Mouse (Mus musculus) natural killer cell, adult 2 months (primary cell): ENCODE results near the gene Slc2a8.
"Not testable (repeated sequence)": the region's sequence is repeated elsewhere in the genome, so short reads cannot be mapped to it uniquely, and the experiment has no call there.

Source experiments
- DNase-seq, 2 experiments: peaks; one replicate each; pipeline ENCODE4 v3.0.0; 2022; ENCODE audit warnings: low spot score in 2 of 2

Slc2a8 gene

DNA sequence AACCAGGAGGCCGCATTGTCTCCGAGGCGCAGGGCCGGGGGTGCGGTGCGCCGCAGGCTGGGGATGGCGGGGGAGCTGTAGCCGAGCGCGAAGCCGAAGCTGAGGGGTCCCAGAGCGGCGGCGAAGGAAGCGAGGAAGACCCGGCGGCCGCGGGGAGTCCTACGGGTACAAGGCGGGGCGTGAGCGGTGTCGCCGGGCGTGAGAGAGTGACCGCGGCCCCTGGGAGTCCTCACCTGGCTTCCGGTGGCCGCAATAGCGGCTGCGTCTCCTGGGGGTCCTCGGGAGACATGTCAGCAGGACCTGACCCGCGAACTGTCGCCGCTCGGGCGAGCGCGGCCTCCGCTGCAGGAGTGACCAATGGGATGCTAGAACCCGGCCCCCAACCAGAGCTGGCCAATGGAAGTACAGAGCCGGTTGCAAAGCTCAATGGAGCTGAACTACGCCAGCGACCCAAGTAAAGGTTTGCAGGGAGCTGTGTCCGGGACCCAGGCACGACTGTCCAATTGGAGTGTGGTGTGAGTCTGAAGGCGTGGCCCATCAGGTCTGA, at the start of gene Slc2a8:
Gene Slc2a8, minus strand, starts transcription at position 359 of the 547 bp plus-strand sequence.
- DNase-seq, result peak; percentile 81 to 82

DNA sequence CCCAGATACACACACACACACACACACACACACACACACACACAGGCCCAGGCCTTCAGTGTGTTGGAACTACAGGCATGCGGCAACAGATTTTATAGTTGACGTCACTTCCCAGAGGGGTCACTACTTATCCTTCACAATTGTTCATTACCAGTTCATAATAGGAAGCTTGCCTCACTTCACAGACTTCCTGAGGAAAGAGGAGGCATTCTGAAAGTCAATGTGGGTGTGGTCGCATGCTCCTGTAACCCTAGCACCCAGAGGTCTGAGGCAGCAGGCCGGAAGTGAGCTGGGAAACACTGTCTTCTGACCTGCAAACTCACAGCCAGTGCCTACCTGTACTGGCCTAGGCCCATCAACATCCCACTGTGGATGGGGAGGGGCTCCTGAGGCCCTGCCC, 43.2 kb upstream of the Slc2a8 start:
- DNase-seq, result peak; percentile 16 to 32

DNA sequence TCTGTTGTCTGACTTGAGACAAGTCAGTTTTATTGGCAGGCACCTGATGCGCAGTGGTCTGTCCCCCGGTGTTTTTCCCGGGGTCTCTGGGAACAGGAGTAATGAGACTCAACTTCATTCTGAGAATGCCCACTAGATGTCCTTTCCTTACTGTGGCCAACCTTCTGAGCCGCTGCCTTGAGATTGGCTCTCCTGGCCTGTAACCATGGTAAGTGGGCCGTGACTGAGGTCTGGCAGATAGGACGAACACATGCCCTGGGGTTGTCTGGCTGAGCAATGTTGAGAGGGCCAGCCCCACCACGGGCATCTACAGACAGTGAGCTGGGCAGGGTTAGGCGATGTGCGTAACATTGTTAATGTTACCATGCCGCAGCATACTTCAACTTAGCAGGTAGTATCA, 42.7 kb upstream of the Slc2a8 start:
- no peak for DNase-seq

DNA sequence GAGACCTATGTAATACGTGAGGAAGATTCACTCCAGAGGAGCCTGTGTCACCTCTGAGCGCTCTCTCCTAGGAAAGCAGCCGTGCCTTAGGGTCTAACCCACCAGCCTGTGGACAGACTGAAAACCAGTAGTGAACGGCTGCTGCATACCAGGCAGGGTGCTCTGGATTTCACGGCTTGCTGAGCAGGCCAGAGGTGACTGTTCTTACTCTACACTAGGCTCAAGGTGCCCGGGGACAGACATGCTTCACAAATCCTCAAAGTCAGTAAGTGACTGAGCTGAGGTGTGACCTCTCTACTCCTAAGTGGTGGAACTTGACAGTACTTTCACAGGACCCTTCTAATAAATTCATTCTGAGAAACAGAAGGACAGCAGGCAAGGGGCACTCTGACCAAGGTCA, 41.0 kb upstream of the Slc2a8 start:
- no peak for DNase-seq

DNA sequence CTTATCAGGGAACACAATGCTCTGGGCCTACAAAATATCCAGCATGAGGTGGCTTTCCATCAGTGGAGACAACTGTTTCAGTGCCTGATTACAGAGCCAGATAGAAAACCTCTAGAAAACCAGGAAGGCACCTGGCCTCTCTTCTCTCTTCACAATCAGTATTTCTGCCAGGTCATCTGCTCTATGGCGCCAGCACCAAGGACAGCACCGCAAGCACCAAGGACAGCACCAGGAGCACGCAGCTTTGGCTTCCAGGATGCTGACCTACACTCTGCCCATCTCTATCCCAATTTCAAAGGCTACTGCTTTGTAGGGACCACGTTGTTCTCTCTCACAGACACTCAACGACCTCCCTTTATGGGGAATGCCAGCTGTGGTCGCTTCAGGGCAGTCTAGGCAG, 36.1 kb upstream of the Slc2a8 start:
- DNase-seq, result no peak

DNA sequence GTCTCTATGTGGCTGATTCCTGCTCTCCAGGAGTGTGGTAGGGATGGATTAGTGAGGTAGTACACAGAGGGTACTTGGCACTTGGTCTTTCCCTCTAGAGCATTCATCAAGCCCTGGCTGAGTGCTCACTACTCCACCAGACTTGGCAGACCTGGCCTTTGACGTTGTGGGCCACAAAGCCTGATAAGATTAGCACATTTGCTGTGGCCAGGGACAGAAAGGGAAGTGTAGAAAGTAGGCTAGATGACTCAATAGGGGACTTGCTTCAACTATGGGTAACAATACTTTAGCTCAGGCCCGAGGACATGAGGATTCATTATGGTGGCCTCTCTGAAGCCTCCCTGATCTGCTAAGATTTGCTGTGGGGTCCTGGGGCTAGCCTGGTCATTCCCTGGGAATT, 35.3 kb upstream of the Slc2a8 start:
- DNase-seq, result no peak

DNA sequence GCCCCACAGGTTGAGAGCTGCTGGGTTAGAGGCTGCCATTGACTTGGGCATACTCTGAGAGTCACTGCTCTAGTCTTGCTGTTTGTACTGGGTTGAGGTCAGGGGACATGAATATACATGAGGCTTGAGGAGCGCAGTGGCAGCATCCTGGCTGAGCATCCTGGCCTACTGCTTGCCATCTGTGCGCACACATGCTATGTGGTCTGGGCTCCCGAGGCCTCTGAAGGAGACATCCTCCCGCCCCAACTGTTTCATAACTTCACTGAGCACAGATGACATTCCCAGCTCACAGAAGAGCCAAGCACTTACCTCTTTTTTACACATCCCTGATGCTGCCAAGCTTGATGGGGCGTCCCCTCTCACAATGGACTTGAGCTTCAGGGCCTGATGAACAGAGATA, 33.0 kb upstream of the Slc2a8 start:
- DNase-seq, result no peak

DNA sequence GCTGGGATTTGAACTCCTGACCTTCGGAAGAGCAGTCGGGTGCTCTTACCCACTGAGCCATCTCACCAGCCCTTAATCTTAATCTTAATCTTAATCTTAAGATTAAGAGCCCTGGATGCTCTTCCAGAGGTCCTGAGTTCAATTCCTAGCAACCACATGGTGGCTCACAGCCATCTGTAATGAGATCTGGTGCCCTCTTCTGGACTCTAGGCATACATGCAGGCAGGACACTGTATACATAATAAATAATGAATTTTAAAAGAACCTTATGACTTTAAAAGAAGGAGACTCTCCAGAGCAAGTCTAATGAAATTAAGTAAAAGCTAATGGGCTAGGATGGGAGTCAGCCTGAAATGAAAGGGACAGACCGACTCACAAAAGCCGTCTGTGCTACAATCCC, 27.2 kb upstream of the Slc2a8 start:
- not testable (repeated sequence) for DNase-seq

DNA sequence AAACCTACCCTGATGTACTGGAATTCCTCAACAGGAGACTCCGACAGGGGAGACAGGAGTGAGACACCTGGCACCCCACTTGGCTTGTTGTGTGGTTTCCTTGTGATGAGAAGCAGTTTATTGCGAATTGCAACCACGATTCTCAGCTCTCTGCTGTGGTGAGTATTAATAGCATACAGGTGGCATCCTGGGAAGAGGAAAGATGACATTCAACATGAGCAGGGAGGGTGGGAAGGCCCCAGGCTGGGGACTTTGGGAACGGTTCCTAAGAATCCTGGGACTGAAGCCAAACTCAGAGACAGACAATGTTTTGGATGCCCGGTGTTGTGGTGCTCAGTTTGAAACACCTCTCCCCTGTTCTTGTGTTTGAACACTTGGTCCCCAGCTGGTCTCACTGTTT, 23.2 kb upstream of the Slc2a8 start:
- DNase-seq, result no peak

DNA sequence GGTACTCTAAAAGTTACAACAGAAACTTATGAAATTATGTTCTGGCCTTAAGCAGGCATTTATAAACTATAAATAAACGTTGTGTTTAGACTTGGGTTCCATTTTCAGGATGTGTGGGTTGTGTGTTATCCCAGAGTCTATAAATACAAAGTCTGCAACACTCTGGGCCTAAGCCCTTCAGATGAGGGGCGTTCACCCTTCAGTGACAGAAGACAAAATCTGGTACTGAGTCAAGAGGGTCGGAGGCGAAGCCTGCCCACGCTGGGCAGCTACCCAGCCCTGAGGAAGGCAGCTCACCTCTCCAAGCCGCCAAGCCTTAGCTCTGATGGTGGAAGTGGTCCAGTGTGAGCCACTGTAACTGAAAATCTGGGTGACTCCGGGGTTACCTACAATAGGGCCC, 20.3 kb upstream of the Slc2a8 start:
- no peak for DNase-seq

DNA sequence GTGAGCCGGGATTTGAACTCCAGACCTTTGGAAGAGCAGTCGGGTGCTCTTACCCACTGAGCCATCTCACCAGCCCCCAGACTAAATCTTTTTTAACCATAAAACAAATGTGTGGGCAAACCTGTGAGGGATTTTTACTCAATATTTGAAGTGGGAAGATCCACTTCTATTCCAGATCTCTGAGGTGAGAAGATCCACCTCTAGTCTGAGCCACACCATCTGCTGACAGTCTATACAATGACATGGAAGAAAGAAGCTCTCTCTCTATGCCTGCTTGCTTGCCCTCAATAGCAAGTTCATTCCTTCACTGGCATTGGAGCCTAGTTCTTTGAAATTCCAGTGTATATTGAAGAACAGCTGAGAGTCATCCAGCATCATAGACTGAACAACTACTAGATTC, 17.9 kb upstream of the Slc2a8 start:
- DNase-seq, result no peak

DNA sequence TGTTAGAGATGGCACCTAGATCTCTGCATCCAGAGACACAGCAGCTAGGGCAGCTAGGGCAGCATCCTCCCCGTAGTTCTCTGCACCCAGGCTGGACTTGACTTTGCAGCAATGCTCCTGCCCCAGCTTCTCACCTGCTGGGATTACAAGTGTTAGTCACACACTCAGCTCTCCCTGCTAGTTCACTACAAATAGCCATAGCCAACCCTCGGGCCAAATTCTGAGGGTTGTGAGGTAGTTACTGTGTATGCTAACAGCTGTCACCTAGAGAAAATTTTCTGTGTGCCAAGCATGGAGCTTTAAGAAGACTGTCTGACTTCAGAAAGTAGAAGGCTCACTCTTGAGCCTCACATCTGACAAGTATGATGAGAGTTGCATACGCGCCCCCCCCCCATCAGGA, 15.9 kb upstream of the Slc2a8 start:
- DNase-seq, result no peak

DNA sequence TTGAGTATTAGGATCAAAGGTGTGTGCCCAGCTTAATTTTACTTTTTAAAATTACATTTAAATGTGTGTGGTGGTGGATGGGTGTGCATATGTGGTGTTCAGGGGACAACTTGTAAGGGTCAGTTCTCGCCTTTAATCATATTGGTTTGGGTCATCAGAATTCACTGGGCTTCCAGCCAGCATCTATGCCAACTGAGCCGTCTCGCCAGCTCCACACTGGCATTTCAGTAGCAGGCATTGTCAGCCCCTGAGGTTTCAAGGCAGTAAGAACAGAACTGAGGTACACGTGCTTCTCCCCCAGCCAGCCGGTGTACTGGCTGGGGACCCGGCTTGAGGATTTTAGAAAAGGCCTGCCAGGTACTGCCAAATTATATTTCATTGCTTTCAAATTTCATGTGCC, 15.2 kb upstream of the Slc2a8 start:
- no peak for DNase-seq

DNA sequence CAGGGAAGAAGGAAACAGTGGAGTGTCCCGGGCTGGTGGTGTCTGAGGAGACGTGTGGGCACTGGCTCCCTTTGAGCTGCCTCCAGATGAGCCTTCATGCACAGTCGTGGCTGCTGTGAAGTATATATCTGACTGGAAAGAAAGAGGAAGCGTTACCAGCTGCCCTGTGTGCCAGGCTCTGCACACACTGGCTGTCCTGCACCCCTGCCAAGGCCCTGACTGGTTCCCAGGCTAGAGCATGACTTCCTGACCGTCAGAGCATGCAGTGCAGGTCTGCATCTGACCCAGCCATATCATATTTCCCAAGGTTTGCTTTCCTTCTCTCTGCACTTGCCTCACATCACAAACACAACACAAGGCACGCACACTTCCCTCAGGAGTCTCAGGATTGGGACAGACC, 10.2 kb upstream of the Slc2a8 start:
- DNase-seq, result no peak

DNA sequence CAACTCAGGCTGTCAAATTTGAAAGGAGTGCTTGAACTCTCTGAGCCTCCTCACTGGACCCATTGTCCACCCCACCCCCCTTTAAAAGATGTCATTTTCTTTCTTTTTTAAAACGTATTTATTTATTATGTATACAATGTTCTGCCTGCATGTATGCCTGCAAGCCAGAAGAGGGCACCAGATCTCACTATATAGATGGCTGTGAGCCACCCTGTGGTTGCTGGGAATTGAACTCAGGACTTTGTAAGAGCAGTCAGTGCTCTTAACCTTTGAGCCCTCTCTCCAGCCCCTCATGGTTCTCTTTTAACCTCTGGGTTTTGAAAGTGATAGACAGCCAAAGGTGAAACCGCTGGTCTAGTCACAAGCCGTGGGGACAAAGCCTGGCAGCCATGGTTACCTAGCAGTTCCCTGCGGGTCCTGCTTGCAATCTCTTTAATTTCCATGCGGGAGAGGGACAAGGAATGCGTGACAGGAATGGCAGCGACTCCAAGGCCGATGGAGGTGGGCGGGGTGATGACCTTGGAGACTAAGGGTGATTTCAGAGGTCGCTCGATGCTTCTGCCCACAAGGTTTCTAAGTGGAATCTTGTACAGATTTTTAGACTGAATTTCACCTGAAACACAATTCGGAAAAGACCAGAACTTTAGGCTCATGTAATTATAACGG, 8.4 kb upstream of the Slc2a8 start:
- peak; percentile 27 to 30 for DNase-seq

DNA sequence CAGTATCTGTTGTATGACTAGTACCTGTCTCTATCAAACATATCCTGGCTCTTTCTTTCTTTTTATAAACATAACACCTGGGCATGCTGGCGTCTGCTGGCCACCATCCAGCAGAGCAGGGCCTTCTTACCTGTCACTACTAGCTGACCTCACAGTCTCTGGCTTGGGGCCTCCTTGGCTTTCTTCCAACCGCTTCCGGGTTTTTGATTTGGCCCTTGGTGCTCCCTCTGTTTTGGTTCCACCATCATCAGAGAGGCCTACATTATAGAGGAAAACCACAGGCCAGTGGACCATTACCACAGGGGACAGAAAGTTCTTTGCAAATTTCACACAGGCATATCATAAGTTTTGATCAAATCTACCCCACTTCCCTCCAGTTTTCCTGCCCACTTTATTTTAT, 7.5 kb upstream of the Slc2a8 start:
- DNase-seq, result no peak

DNA sequence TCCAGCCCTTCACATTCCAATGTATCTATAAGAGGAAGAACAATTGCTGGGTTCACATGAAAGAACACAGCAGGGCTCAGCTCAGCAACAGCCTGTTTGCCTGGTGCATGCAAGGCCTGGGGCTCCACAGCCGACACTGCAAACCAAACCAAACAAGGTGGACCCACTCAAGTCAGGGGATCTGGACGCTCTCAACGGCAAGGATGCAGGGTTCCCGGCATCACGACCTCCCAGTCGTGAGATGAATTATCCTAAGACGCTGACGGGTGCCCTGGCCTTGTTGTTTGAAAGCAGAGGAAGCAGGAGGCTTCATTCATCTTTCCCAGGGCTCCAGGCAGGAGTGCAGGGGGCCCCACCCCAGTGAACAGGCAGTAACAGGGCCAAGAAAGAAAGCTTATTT, 4.0 kb upstream of the Slc2a8 start:
- no peak for DNase-seq

DNA sequence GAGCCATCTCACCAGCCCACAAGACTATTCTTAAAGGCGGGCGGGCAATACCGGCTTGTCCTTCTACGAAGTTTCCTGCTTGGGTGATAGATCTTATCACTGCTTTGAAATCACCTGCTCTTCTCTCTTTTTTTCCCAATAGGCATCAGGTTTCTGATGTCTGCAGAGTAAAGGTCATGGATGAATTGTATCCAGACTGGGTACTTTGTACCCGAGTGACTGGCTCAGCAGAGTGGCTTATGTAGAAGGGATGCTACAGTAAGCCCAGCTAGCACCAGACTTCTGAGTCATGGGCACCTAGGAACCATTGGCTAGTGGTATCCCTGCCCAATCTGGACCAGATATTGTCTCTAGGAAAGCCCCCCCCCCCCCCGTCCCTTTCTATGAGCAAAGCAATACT, 1.7 kb upstream of the Slc2a8 start:
- no peak for DNase-seq

DNA sequence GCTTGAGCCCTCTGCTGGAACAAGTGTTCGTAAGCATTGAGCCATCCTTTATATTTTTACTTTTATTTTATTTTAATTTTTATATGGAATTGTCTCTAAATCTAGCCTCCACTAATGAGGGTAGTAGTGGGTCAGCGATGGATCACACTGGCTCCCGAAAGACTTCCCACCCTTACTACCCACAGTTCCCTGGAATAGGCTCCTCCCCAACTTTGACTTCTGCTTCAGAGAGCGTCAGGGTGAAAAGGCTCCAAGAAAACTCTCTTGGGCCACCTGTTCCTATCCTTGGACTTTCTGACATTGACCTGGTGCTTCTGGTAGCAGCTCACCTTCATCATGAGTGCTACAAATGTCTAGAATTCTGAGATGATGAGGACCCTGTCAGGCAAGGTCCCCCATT, 817 bp upstream of the Slc2a8 start:
- no peak for DNase-seq

DNA sequence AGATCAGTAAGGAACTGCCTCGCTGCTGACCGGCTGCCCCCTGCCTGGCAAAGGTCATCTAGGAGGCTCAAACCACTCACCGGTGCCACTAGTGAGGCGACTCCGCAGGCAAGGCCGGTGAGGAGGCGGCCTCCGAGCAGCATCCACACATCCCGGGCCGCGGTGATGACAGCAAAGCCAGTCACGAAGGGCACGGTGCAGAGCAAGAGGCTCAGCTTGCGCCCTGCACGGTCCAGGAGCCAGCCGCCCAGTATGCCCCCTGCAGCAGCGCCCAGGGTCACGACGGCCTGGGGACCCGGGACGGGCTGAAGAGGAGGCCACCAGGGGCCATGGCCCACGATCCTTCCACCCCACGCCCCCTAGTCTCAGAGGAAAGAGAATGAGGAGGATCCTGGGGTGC, 602 bp downstream of the Slc2a8 start:
- peak in 1 of 2 experiments; percentile 22 for DNase-seq

DNA sequence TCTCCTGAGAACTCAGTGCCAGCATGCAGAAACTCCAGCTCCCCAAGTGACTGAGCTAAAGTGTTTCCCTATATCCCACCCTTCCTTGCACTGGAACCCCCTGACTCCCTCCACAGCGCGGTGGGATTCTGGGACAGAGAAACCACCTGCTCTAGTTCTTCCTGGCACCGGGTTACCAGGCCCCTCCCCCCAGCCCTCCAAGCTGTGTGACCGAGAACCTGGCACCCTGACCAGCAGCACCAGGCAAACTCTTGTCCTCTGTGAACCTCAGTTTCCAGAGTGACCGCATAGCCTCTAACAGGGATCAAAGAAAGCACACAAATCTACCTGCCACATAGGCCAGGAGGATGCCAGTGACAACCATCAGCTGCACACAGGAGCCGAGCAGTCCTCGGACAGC, 2.2 kb downstream of the Slc2a8 start:
- DNase-seq, result no peak

DNA sequence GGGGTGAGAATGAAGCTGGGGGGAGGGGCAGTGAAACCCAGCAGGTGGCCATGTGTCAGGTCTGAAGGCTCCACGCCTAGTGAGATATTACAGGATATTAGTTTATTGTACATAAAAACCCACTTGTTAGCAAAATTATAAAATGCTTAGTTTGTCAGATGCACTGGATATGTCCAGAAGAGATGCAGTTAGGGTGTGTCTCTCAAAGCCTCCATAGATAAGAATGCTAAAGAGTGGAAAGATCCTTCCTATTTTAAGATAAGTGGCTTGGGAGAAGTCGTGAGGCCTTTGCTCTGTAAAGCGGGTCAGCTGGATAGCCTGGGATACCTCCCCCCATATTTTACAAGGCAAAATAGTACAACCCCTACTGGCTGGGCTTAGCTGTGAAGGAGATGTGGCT, 3.2 kb downstream of the Slc2a8 start:
- DNase-seq, result no peak

DNA sequence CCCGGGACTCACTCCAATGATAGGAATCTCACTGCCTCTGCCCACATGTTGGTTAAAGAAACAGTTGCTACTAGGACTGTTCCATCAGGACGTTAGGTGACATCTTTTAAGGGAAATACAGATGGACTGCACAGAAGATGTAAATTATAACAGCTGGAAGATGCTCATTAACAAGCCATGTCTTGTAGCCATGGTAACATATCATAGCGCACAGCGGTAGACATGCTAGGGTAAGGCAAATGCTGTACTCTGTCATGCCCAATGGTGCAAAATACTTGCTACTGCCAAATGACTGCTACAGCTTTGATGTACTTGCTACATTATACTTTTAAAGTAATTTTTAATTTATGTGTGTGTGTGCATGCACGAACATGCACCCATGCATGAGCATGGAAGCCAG, 4.8 kb downstream of the Slc2a8 start:
- no peak for DNase-seq

DNA sequence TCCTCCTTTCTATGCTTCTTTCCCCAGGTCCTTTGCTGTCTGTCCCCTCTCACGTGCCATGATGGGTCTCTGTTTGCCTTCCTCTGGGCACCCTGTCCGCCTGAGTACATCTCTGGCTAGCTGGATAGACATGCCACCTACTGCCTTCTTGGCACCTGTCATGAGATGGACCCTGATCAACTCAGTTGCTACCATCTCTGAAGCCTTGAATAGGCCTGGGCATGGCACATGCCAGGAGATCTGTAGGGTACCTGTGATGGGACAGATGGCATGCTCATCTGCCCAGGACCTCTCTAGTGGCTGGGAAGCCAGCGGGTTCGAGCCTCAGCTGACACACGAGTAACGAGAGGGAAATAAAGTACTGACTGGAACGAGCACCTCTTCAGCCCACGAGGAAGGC, 7.7 kb downstream of the Slc2a8 start:
- no peak for DNase-seq
